Mouse (Mus musculus) layer of hippocampus, postnatal 36 days (tissue): ENCODE data around the gene Uhrf1. TPM values are rescaled to one million over a fixed set of nuclear protein-coding genes. Genes with fewer than 3 reads are reported as not detected.

Source experiments
- DNase-seq, 2 experiments: peaks; one replicate each; pipeline ENCODE4 v3.0.0; 2022
- total RNA-seq, 2 experiments: library from RNA; stranded (reverse); gene quantifications; 2 replicates each; pipeline ENCODE4 v1.2.3; 2021

Uhrf1 gene
- total RNA-seq, 2 experiments from 2014 or later: 1.2 to 1.3 TPM

DNA sequence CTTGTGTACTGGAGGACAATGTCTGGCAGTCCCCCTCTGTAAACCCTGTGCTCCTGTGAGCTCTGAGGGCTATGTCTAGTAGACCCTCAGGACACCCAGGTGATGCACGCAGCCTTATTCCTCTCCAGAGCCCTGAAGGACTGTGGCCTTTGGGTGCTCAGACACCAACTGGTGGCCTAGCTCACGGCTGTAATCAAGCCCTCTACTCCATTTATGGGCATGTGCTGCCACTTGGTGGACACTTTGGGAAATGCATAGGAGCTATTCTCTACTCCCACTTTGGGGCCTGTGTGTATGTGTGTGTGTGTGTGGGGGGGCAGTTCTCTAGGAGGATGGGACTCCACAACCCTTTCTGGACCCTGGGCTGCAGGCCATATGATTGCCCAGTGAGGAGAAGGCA, 47.6 kb downstream of the Uhrf1 start:
- peak; percentile 74 to 79 for DNase-seq

DNA sequence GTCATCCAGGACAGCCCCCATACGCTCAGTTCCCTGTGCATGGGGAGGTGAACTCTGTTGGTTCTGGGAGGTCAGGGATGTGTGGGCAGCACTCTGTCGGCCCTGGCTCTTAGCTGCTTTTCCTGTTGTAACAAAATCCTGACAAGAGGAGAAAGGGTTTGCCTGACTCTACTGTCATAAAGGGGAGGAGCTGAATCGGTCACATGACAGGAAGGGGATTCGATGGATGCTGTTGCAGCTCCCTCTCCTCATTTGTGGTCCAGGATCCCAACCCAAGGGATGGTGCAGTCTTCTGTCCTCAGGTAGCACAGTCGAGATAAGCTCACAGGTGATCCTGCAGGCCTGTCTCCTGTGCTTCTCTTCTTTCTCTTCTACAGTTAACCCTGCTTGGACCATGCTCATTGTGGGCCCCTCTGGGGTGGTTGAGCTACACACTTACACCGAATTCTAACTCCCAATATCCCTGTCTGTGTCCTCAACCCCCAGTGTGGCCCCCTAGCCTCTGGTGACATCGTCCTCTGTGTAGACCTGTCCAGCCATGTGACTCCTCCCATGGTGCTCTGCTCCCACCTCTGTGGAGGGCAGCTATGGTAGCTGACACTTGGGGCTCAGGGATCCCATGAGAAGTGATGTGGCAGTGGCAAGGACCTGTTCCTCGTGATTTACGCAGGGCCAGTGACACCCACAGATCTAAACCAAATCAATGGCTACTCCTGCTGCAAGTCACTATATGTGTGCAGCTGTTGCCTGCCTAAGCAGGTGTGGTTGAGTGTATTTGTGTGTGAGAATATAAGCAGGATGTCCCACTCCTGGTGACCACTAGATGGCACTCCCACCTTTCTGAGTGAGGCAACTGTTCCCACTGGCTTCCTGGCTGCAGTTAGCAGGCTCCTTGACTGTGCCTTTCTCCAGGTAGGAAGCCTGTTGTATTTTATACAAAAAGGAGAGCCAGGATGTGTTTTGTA, 54.1 kb downstream of the Uhrf1 start:
- peak; percentile 64 to 71 for DNase-seq

DNA sequence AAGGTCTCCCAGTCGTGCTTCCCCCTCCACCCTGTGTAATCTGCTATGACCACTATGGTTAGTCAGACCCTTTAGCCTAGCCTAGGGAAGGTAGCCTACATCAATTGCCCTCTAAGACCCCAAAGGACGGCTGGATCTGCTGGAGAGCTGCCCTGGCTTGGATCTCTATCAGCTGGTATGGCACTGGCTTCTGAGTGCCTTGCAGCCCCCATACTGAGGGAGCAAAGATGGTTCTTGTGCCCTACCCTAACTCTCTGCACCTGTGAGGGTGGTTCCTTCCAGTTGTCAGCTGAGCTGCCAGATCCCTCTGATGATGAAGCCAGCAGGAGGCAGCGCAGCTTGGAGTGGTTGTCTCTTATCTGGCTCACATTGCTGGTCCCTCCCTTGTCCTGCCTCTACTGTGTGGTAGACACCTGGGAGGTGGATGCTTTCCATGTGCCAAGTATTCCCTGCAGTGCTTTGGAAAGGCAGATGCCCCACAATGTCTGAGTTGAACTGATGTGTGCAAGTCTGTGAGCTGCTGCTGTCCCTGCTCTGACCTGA, 56.1 kb downstream of the Uhrf1 start:
- DNase-seq: no peak

DNA sequence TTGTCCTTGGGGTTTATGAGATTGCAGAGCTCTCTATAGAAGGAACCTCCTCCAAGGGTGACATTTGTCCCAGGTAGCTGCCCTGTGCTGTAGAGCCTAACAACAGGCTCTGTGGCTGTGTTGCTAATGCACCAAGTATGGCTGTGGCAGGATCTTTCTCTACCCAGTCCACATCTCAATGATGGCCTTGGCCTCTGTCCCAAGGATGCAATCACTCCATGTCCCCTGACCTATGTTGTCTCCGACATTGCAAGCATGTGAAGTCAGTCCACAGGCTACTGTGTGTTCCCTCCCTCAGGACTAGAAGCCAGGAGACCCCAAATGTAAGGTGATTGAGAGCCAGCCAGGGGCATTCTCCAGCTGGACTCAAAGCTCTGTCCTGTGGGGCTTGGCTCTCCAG, 56.7 kb downstream of the Uhrf1 start:
- no peak for DNase-seq

DNA sequence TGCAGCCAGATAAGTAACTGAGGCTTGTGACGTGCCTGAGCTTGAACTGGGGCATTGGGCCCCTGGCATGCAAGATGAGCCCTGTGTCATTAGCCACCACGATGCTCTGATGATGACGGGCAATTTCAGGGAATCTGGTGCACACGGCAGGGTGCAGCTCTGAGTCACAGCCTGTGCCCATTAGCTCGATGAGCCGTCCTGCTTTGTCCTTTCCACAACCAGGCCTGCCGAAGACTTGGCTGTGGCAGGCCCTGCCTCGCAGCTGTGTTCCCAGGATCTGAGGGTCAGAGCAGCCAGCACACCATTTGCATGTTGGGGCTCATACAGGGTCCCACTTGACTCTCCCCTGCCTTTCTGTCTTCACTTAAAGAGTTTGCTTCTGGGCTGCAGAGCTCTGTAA, 57.3 kb downstream of the Uhrf1 start:
- DNase-seq: peak in 1 of 2 experiments; percentile 38

DNA sequence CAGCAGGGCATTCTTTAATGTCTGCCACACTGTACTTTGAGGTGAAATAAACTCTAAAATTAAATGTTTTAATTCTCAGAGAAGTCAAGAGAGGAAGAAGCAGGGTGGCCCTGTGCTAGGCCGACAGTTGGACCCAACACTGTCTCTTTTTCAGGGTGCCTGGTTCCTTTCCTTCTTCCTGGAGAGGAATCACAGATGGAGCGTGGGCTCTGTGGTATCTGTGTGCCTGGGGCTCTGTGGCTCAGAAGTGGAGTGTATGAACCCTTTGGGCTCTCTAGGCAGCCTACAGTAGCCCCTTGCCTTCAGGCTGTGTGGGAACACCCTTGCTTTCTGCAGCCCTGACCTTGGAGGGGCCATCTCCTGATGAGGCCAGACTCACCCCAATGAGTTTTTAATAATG, 58.4 kb downstream of the Uhrf1 start:
- DNase-seq: no peak

DNA sequence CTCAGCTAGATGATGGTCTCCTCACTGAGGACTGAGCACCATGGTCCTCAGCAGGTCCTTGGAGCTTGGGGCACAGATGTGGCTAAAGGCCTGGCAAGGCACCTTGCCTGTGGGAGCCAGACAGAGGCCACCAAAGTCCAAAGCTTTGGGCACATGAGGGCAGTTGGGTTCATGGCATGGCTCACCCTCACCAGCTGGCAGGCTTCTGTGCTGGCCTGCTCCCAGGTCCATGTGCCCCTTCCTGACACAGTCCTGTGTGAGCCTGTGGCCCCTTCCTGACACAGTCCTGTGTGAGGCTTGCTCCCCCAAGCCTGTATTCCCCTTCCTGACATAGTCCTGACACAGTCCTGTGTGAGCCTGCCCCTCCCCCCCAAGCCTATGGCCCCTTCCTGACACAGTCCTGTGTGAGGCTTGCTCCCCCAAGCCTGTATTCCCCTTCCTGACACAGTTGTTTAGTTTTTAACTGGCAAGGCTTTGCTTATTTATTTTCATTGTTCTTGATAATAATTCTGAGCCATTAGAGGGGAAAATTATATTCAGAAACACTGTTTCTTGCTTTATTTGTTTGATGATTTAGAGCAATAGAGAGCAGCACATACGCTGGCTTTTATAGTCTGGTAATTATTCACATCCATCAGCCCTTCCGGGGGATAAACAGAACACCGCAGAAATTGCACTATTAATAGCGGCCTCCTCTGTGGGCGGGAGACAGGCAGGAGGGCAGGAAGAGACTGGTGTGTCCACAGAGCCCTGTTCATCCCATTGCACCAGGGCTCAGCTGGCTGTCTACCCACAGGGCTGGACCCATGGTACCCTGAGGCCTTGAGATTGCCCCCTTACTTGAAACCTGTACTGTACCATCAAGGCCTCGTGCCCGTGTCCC, 62.9 kb downstream of the Uhrf1 start:
- DNase-seq: no peak

DNA sequence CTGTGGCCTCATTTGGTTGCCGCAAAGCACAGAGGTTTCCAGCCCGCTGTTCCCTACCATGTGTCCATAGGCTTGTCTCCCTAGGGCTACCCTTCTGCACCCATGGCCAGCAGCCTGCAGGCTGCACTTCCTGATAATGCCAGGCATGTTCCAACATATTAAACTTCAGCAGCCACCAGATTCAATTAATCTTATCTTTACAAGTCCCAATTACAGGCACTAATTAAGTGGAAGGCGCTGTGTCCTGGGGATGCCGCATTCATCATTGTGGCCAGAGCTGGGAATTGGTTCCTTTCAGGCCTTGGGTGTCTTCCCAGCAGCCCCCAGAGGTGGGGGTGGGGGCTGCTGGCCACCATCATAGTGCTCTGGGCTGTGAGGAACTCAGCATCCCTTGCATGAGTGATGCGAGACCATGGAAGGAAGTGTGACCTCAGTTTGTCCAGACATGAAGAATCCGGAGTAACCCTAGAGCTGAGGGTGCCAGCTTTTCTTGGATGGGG, 65.2 kb downstream of the Uhrf1 start:
- DNase-seq: no peak

DNA sequence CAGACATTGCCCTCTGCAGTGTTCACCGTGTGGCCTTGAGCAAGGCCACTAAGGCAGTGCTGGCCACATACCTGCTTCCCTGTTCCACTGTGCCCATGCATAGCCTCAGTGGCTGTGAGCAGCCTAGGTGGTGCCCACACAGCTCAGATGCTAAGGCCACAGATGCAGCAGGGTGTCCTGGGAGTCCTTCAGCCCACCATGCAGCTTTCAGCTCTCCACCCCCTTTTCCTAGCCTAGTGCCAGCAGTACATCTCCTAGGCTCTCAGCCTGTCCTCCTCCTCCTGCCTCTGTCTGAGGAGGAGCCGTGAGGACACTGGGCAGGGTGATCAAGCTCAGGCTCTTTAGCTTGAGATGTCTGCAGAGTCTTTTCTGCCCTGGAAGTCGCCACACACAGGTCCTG, 67.0 kb downstream of the Uhrf1 start:
- DNase-seq: no peak

DNA sequence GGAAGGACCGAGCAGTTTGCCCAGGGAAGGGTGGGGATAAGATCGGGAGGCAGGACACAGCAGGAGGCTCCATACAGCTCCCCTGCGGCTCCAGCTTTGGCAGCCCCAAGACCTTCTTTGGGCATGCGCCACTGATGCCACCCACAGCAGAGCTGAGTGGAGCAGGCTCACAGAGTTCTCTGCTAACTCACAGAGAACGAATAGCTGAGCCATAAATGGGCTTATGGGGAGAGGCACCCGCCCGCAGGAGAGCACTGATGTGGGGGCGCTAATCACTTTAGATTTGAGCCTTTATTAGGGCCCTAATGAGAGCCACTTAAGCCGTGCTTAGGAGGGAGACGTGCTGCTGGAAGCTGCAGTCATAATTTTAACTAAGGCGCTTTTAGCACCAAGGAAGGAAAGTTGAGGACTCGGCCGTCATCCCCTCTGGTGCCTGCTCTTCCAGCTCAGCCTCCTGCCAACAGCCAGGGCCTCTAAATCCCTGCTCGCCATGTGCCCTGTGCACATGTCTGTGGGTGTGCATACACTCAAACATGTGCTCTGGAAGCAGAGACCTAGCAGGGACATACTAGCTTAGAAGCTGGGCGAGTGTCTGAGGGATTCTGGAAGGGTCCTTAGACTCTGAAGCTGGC, 68.0 kb downstream of the Uhrf1 start:
- peak; percentile 81 for DNase-seq

DNA sequence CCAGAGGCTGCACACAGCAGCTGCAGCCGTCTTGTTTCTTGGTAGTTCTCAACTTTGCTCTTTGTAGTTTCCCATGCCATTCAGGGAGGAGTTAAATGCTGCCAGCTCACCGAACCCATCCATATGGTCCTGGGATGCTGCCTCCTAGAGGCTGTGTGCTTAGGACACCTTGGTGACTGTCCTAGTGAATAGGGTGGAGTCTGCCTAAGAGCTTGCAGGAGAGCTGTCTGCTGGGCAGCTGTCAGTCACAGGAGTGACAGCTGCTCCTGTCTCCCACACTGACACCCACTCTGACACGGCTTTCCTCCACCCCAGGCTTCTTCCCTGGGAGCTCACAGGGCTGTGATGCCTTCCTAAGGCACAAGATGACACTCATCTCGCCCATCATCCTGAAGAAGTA, 69.0 kb downstream of the Uhrf1 start:
- DNase-seq: peak; percentile 33 to 48

Other genes with a start within 250 kb of the Uhrf1 start
- gene Ubxn6, start 228.3 kb upstream of the Uhrf1 start, total RNA-seq: 10 to 100 TPM; 84.6 to 87.3 TPM
- 100 to 1,000 TPM; 115 to 121 TPM for gene Hdgfl2, start 223.7 kb upstream of the Uhrf1 start, total RNA-seq
- 1 to 10 TPM; 1.4 to 6.8 TPM for gene Plin4, start 193.5 kb upstream of the Uhrf1 start, total RNA-seq
- gene Plin5, start 185.7 kb upstream of the Uhrf1 start, total RNA-seq: under 1 TPM; 0.40 to 0.63 TPM
- 1 to 10 TPM in 1 of 2 experiments, under 1 TPM in 1; 0.40 to 1.7 TPM for gene Lrg1, start 181.3 kb upstream of the Uhrf1 start, total RNA-seq
- 100 to 1,000 TPM; 129 to 138 TPM for gene Sema6b, start 163.0 kb upstream of the Uhrf1 start, total RNA-seq
- 1 to 10 TPM; 5.3 to 7.3 TPM for gene Tnfaip8l1, start 140.8 kb upstream of the Uhrf1 start, total RNA-seq
- 10 to 100 TPM; 40.9 to 44.0 TPM for gene Mydgf, start 119.4 kb upstream of the Uhrf1 start, total RNA-seq
- 10 to 100 TPM; 68.2 to 70.9 TPM for gene Dpp9, start 84.4 kb upstream of the Uhrf1 start, total RNA-seq
- gene Fem1a, start 46.5 kb upstream of the Uhrf1 start, total RNA-seq: 10 to 100 TPM; 34.3 to 35.7 TPM
- 1 to 10 TPM; 6.1 to 6.7 TPM for gene Ticam1, start 26.5 kb upstream of the Uhrf1 start, total RNA-seq
- 10 to 100 TPM; 10.9 to 15.0 TPM for gene Plin3, start 10.4 kb upstream of the Uhrf1 start, total RNA-seq
- gene Arrdc5, start 3.0 kb upstream of the Uhrf1 start, total RNA-seq: not detected
- 10 to 100 TPM; 84.3 to 96.2 TPM for gene Kdm4b, start 22.7 kb downstream of the Uhrf1 start, total RNA-seq
- 100 to 1,000 TPM; 657 to 686 TPM for gene Ptprs, start 173.2 kb downstream of the Uhrf1 start, total RNA-seq
- gene Znrf4, start 209.1 kb downstream of the Uhrf1 start, total RNA-seq: not detected